Comparison of ENCODE assay signal across 14 mouse cellular contexts in genomic region chr4:155883587-155883986, GRCm38 (mm10). TPM values are rescaled to one million over a fixed set of nuclear protein-coding genes. Genes with fewer than 3 reads are reported as not detected.
DNase-seq lines count a peak whose midpoint lies in the region; ATAC-seq and TF ChIP-seq lines count a peak whose summit lies in the region.
"Had no signal": no experiment of that assay in that cellular context is flagged by ENCODE, and none has a peak within 500 bp of the region (broad histone marks: within the 10 kb centered on the region; RNA-seq: fewer than 3 reads in every experiment).

No protein-coding gene starts in this region.

- no peak for ATAC-seq in stomach, embryonic 14.5 days (ENCODE audit: insufficient number of reproducible peaks, insufficient read depth, low FRiP score, low read depth)
- ATAC-seq in stomach, postnatal 0 days (ENCODE audit: low FRiP score, low TSS enrichment) = no peak
- no peak for ATAC-seq in hindbrain, embryonic 13.5 days (ENCODE audit: low FRiP score)

- DNase-seq in heart, adult 8-10 months (ENCODE audit: low spot score) = peak; percentile 68
- DNase-seq in heart, postnatal 4 days = no peak
- DNase-seq in kidney, postnatal 10 days = peak; percentile 6
- DNase-seq in kidney, postnatal 4 days = no peak
- DNase-seq in stomach, postnatal 0 days (ENCODE audit: low spot score) = no peak
- DNase-seq: adrenal gland, postnatal 25 days; cerebellum, postnatal 36 days; left cerebral cortex, postnatal 4 days; midbrain, embryonic 14.5 days had no signal

- H3K9me3 ChIP-seq in stomach, embryonic 14.5 days (ENCODE audit: control insufficient read depth, low read depth, low read length) = no peaks in the 10 kb centered on the region
- no peaks in the 10 kb centered on the region for H3K9me3 ChIP-seq in stomach, postnatal 0 days (ENCODE audit: control insufficient read depth, low read length)
- H3K9me3 ChIP-seq in hindbrain, embryonic 13.5 days = no peaks in the 10 kb centered on the region
- H3K9me3 ChIP-seq: embryonic facial prominence, embryonic 12.5 days; G1E had no signal

- no peak for TF ChIP-seq CTCF in stomach, postnatal 0 days (IDR thresholded peaks at IDR 0.05; ENCODE audit: low read depth)

- H3K27me3 ChIP-seq in stomach, embryonic 14.5 days (ENCODE audit: control insufficient read depth, insufficient read depth, low read length) = no peaks in the 10 kb centered on the region
- H3K27me3 ChIP-seq in stomach, postnatal 0 days (ENCODE audit: control insufficient read depth, insufficient read depth, low read length) = no peaks in the 10 kb centered on the region
- no peaks in the 10 kb centered on the region for H3K27me3 ChIP-seq in hindbrain, embryonic 13.5 days
- H3K27me3 ChIP-seq: embryonic facial prominence, embryonic 12.5 days had no signal

- H3K4me1 ChIP-seq in stomach, embryonic 14.5 days (ENCODE audit: control insufficient read depth, insufficient read depth, low read length) = no peaks in the 10 kb centered on the region
- no peaks in the 10 kb centered on the region for H3K4me1 ChIP-seq in stomach, postnatal 0 days (replicated peaks; ENCODE audit: control insufficient read depth, insufficient read depth)
- no peaks in the 10 kb centered on the region for H3K4me1 ChIP-seq in hindbrain, embryonic 13.5 days (replicated peaks)
- H3K4me1 ChIP-seq: embryonic facial prominence, embryonic 12.5 days had no signal

- H3K9ac ChIP-seq in stomach, embryonic 14.5 days (replicated peaks; ENCODE audit: low read depth, low read length) = no peak overlapping the region
- H3K9ac ChIP-seq in stomach, postnatal 0 days (ENCODE audit: low read length) = no peak overlapping the region
- no peak overlapping the region for H3K9ac ChIP-seq in hindbrain, embryonic 13.5 days
- H3K9ac ChIP-seq: embryonic facial prominence, embryonic 12.5 days had no signal

- H3K27ac ChIP-seq in stomach, embryonic 14.5 days (ENCODE audit: low read length) = peak overlapping the region; percentile 39; the same call in 1 of the 2 replicates
- no peak overlapping the region for H3K27ac ChIP-seq in stomach, postnatal 0 days (replicated peaks)
- H3K27ac ChIP-seq in hindbrain, embryonic 13.5 days = no peak overlapping the region
- H3K27ac ChIP-seq: embryonic facial prominence, embryonic 12.5 days; macrophage had no signal

- TF ChIP-seq EP300 in stomach, postnatal 0 days (optimal IDR thresholded peaks at IDR 0.05) = no peak

- H3K4me3 ChIP-seq in stomach, embryonic 14.5 days (ENCODE audit: low read depth, low read length) = no peak overlapping the region
- H3K4me3 ChIP-seq in stomach, postnatal 0 days (ENCODE audit: low read depth, low read length) = no peak overlapping the region
- no peak overlapping the region for H3K4me3 ChIP-seq in hindbrain, embryonic 13.5 days
- H3K4me3 ChIP-seq: embryonic facial prominence, embryonic 12.5 days had no signal

- no peak overlapping the region for H3K4me2 ChIP-seq in stomach, embryonic 14.5 days (replicated peaks; ENCODE audit: low read depth, low read length)
- H3K4me2 ChIP-seq in stomach, postnatal 0 days (replicated peaks; ENCODE audit: low read depth) = no peak overlapping the region
- no peak overlapping the region for H3K4me2 ChIP-seq in hindbrain, embryonic 13.5 days
- H3K4me2 ChIP-seq: embryonic facial prominence, embryonic 12.5 days had no signal

- 90% methylated on average over 3 of the region's 3 CpGs for WGBS in stomach, embryonic 14.5 days
- WGBS in stomach, postnatal 0 days = 85% methylated on average over 3 of the region's 3 CpGs
- WGBS in hindbrain, embryonic 13.5 days = 89% methylated on average over 3 of the region's 3 CpGs

- peaks cover 37% of the 10 kb centered on the region for H3K36me3 ChIP-seq in stomach, embryonic 14.5 days (ENCODE audit: control insufficient read depth, insufficient read depth, low read length)
- peaks cover 13% of the 10 kb centered on the region for H3K36me3 ChIP-seq in stomach, postnatal 0 days (ENCODE audit: control insufficient read depth, insufficient read depth, low read length)
- peaks cover 61% of the 10 kb centered on the region for H3K36me3 ChIP-seq in hindbrain, embryonic 13.5 days

RNA-seq across cellular contexts. Expression of gene Pusl1, which starts 8.0 kb away (rescaled TPM):
- 10 to 100 TPM in 3 of 4 experiments, 1 to 10 TPM in 1; 9.6 to 11.9 (median 10.9) TPM for total RNA-seq in heart, adult 8-10 months (2022)
- total RNA-seq in heart, postnatal 4 days (2021) = 10 to 100 TPM; 18.3 to 23.1 TPM
- 45.7 and 50.5 TPM in 2 replicates for polyA plus RNA-seq in stomach, embryonic 14.5 days (2014; fragmentation: Nextera tagmentation; extraction: Ambion mirVana)
- polyA plus RNA-seq in stomach, postnatal 0 days (2015; fragmentation: Nextera tagmentation; extraction: Ambion mirVana) = 35.7 and 36.5 TPM in 2 replicates
- 52.6 and 54.8 TPM in 2 replicates for polyA plus RNA-seq in hindbrain, embryonic 13.5 days (2015; fragmentation: Nextera tagmentation; extraction: Ambion mirVana)

RNA-seq across cellular contexts. Expression of gene Acap3, which starts 8.0 kb away (rescaled TPM):
- total RNA-seq in heart, adult 8-10 months (2022) = 10 to 100 TPM in 2 of 4 experiments, 1 to 10 TPM in 2; 9.5 to 13.8 (median 10.9) TPM
- total RNA-seq in heart, postnatal 4 days (2021) = 10 to 100 TPM; 16.9 to 21.4 TPM
- 16.0 and 19.4 TPM in 2 replicates for polyA plus RNA-seq in stomach, embryonic 14.5 days (2014; fragmentation: Nextera tagmentation; extraction: Ambion mirVana)
- 9.7 and 10.2 TPM in 2 replicates for polyA plus RNA-seq in stomach, postnatal 0 days (2015; fragmentation: Nextera tagmentation; extraction: Ambion mirVana)
- polyA plus RNA-seq in hindbrain, embryonic 13.5 days (2015; fragmentation: Nextera tagmentation; extraction: Ambion mirVana) = 71.0 and 77.0 TPM in 2 replicates

RNA-seq across cellular contexts. Expression of gene Ints11, which starts 14.2 kb away (rescaled TPM):
- total RNA-seq in heart, adult 8-10 months (2022) = 10 to 100 TPM; 13.9 to 14.5 (median 14.1) TPM
- 10 to 100 TPM; 16.0 to 19.2 TPM for total RNA-seq in heart, postnatal 4 days (2021)
- polyA plus RNA-seq in stomach, embryonic 14.5 days (2014; fragmentation: Nextera tagmentation; extraction: Ambion mirVana) = 67.7 and 70.1 TPM in 2 replicates
- 30.7 and 32.6 TPM in 2 replicates for polyA plus RNA-seq in stomach, postnatal 0 days (2015; fragmentation: Nextera tagmentation; extraction: Ambion mirVana)
- 74.8 and 79.2 TPM in 2 replicates for polyA plus RNA-seq in hindbrain, embryonic 13.5 days (2015; fragmentation: Nextera tagmentation; extraction: Ambion mirVana)

RNA-seq across cellular contexts. Expression of gene Cptp, which starts 14.3 kb away (rescaled TPM):
- total RNA-seq in heart, adult 8-10 months (2022) = 1 to 10 TPM; 7.3 to 9.9 (median 8.6) TPM
- 10 to 100 TPM in 1 of 2 experiments, 1 to 10 TPM in 1; 6.6 to 11.2 TPM for total RNA-seq in heart, postnatal 4 days (2021)
- polyA plus RNA-seq in stomach, embryonic 14.5 days (2014; fragmentation: Nextera tagmentation; extraction: Ambion mirVana) = 16.9 and 17.3 TPM in 2 replicates
- polyA plus RNA-seq in stomach, postnatal 0 days (2015; fragmentation: Nextera tagmentation; extraction: Ambion mirVana) = 25.0 and 26.5 TPM in 2 replicates
- 23.3 and 24.1 TPM in 2 replicates for polyA plus RNA-seq in hindbrain, embryonic 13.5 days (2015; fragmentation: Nextera tagmentation; extraction: Ambion mirVana)

RNA-seq across cellular contexts. Expression of gene Tas1r3, which starts 20.4 kb away (rescaled TPM):
- under 1 TPM; 0.17 to 0.19 (median 0.19) TPM for total RNA-seq in heart, adult 8-10 months (2022)
- under 1 TPM; 0.14 to 0.20 TPM for total RNA-seq in heart, postnatal 4 days (2021)
- polyA plus RNA-seq in stomach, embryonic 14.5 days (2014; fragmentation: Nextera tagmentation; extraction: Ambion mirVana) = 0.32 and 0.35 TPM in 2 replicates
- polyA plus RNA-seq in stomach, postnatal 0 days (2015; fragmentation: Nextera tagmentation; extraction: Ambion mirVana) = 0.11 and 0.28 TPM in 2 replicates
- 0.47 and 0.57 TPM in 2 replicates for polyA plus RNA-seq in hindbrain, embryonic 13.5 days (2015; fragmentation: Nextera tagmentation; extraction: Ambion mirVana)

Comparison
In these comparisons a context has a peak if more than half of its experiments do, and no peak if none do; other contexts are left out.
1. DNase-seq: peak in heart, adult 8-10 months (single experiment) and kidney, postnatal 10 days (single experiment); none in heart, postnatal 4 days (single experiment), kidney, postnatal 4 days (0 of 2) and stomach, postnatal 0 days (single experiment).